Mouse (Mus musculus): ENCODE results near the gene P2rx1. TPM values are rescaled to one million over a fixed set of nuclear protein-coding genes. Genes with fewer than 3 reads are reported as not detected.

Gene P2rx1
- polyA plus RNA-seq, 1 experiment from 2014 or later: 71.4 TPM

GRCm38 (mm10) chr11:73020953-73021800 lies 22.3 kb downstream of the P2rx1 start:
- DNase-seq (ENCODE audit: low spot score): no peak

GRCm38 (mm10) chr11:73023099-73023498 lies 24.2 kb downstream of the P2rx1 start:
- no peak for DNase-seq (ENCODE audit: low spot score)

GRCm38 (mm10) chr11:73023827-73024226 lies 24.9 kb downstream of the P2rx1 start:
- DNase-seq (ENCODE audit: low spot score): no peak

- DNase-seq (ENCODE audit: low spot score): no peak
Observed at GRCm38 (mm10) chr11:73024236-73024904, 25.5 kb downstream of the P2rx1 start.

GRCm38 (mm10) chr11:73026961-73027360 lies 28.1 kb downstream of the P2rx1 start:
- DNase-seq (ENCODE audit: low spot score): no peak

GRCm38 (mm10) chr11:73030821-73031498 lies 32.1 kb downstream of the P2rx1 start:
- DNase-seq (ENCODE audit: low spot score): peak; percentile 41

- DNase-seq (ENCODE audit: low spot score): no peak
Observed at GRCm38 (mm10) chr11:73031536-73031935, 32.6 kb downstream of the P2rx1 start.

- DNase-seq (ENCODE audit: low spot score): no peak
Observed at GRCm38 (mm10) chr11:73036077-73036476, 37.2 kb downstream of the P2rx1 start.

- DNase-seq (ENCODE audit: low spot score): peak; percentile 38
Observed at GRCm38 (mm10) chr11:73036889-73037288, 38.0 kb downstream of the P2rx1 start.

GRCm38 (mm10) chr11:73037691-73038090 lies 38.8 kb downstream of the P2rx1 start:
- DNase-seq (ENCODE audit: low spot score): no peak

GRCm38 (mm10) chr11:73039102-73039799 lies 40.3 kb downstream of the P2rx1 start:
- peak; percentile 87 for DNase-seq (ENCODE audit: low spot score)

- DNase-seq (ENCODE audit: low spot score): no peak
Observed at GRCm38 (mm10) chr11:73044229-73044755, 45.4 kb downstream of the P2rx1 start.

GRCm38 (mm10) chr11:73044789-73045188 lies 45.9 kb downstream of the P2rx1 start:
- DNase-seq (ENCODE audit: low spot score): peak; percentile 35

- DNase-seq (ENCODE audit: low spot score): peak; percentile 98
Observed at GRCm38 (mm10) chr11:73047542-73047996, 48.7 kb downstream of the P2rx1 start, which contains the start of gene Ncbp3. TSS of gene Ncbp3 (plus strand) at chr11:73047783.

GRCm38 (mm10) chr11:73048030-73048876 lies 49.4 kb downstream of the P2rx1 start:
- peak; percentile 73 for DNase-seq (ENCODE audit: low spot score)

GRCm38 (mm10) chr11:73049335-73049734 lies 50.4 kb downstream of the P2rx1 start:
- peak; percentile 65 for DNase-seq (ENCODE audit: low spot score)

- DNase-seq (ENCODE audit: low spot score): no peak
Observed at GRCm38 (mm10) chr11:73052795-73053194, 53.9 kb downstream of the P2rx1 start.

GRCm38 (mm10) chr11:73057701-73058100 lies 58.8 kb downstream of the P2rx1 start:
- no peak for DNase-seq (ENCODE audit: low spot score)

- DNase-seq (ENCODE audit: low spot score): no peak
Observed at GRCm38 (mm10) chr11:73059630-73060029, 60.7 kb downstream of the P2rx1 start.

- DNase-seq (ENCODE audit: low spot score): no peak
Observed at GRCm38 (mm10) chr11:73061413-73061812, 62.5 kb downstream of the P2rx1 start.
